Mouse (Mus musculus): Measurements from ENCODE around the gene Prdx1. TPM values are rescaled to one million over a fixed set of nuclear protein-coding genes. Genes with fewer than 3 reads are reported as not detected.

The Prdx1 gene
- polyA plus RNA-seq (2012; rRNA removed): 37.5 and 56.0 TPM in 2 replicates

GRCm38 (mm10) chr4:116685402-116686061, at the start of gene Prdx1:
Gene Prdx1 (plus strand): TSS chr4:116685544.

GRCm38 (mm10) chr4:116650924-116651796, 34.2 kb upstream of the Prdx1 start, which contains the start of gene Akr1a1:
Gene Akr1a1 (minus strand): TSS chr4:116651680.

GRCm38 (mm10) chr4:116708201-116708764, 22.9 kb downstream of the Prdx1 start, which contains the start of the genes Mmachc and Ccdc163:
Gene Mmachc (minus strand): TSS chr4:116708406.
Gene Ccdc163 (plus strand): TSS chr4:116708509.

DNA sequence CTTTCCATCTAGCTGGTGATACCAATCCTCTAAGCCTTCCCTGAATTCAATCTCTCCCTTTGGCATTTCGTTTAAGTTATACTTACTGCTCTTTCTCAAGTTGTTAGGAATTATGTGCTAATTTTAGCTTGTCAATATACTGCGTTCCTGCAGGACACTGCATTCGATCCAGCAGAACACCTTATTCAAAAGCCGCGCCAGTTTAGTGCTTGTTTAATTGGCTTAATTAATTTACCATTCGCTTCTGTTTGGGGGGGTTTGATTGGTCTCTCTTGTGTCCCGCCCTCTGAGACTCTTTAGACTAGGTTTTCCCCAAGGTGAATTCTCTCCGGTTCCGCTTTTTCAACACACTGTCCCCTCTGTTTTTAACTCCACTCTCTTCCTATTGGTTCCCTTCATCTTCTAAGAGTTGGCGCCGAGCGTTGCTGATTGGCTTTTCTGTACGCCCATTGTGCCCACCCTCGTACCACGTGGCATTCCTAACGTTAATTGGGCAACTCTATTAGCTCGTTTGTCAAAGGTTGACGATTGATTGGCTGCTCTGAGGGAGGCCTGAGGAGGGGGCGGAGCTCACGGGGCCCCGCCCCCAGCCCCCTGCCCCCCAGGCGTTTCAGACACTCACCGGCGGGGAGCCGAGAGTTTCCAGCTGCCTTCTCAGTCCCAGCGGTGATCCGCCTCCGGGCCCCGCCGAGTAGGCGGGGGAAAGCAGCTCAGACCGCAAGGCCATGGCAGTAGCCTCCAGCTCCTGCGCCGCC, 35.2 kb downstream of the Prdx1 start, which contains the start of gene Tesk2:
Gene Tesk2, plus strand, starts transcription at position 606 of the 755 bp plus-strand sequence.

Other genes with a start within 250 kb of the Prdx1 start
- gene Mast2, start 221.4 kb upstream of the Prdx1 start, polyA plus RNA-seq (2012; rRNA removed): 81.8 and 130 TPM in 2 replicates
- gene Ipp, start 178.0 kb upstream of the Prdx1 start, polyA plus RNA-seq (2012; rRNA removed): 1.1 and 1.7 TPM in 2 replicates
- gene Tmem69, start 129.6 kb upstream of the Prdx1 start, polyA plus RNA-seq (2012; rRNA removed): 2.3 and 2.6 TPM in 2 replicates
- 18.0 and 32.4 TPM in 2 replicates for gene Gpbp1l1, start 127.9 kb upstream of the Prdx1 start, polyA plus RNA-seq (2012; rRNA removed)
- 46.2 and 60.7 TPM in 2 replicates for gene Ccdc17, start 88.9 kb upstream of the Prdx1 start, polyA plus RNA-seq (2012; rRNA removed)
- 2.1 and 3.8 TPM in 2 replicates for gene Nasp, start 57.6 kb upstream of the Prdx1 start, polyA plus RNA-seq (2012; rRNA removed)
- 495 and 544 TPM in 2 replicates for gene Akr1a1, start 33.9 kb upstream of the Prdx1 start, polyA plus RNA-seq (2012; rRNA removed)
- 7.6 and 10.1 TPM in 2 replicates for gene Mmachc, start 22.9 kb downstream of the Prdx1 start, polyA plus RNA-seq (2012; rRNA removed)
- 32.7 and 45.1 TPM in 2 replicates for gene Ccdc163, start 23.0 kb downstream of the Prdx1 start, polyA plus RNA-seq (2012; rRNA removed)
- 3.3 and 4.7 TPM in 2 replicates for gene Tesk2, start 35.4 kb downstream of the Prdx1 start, polyA plus RNA-seq (2012; rRNA removed)
- gene Toe1, start 122.1 kb downstream of the Prdx1 start, polyA plus RNA-seq (2012; rRNA removed): 35.7 and 36.6 TPM in 2 replicates
- 9.3 and 12.4 TPM in 2 replicates for gene Mutyh, start 122.2 kb downstream of the Prdx1 start, polyA plus RNA-seq (2012; rRNA removed)
- 2.5 and 3.4 TPM in 2 replicates for gene Hpdl, start 136.2 kb downstream of the Prdx1 start, polyA plus RNA-seq (2012; rRNA removed)
- 2.9 and 4.0 TPM in 2 replicates for gene Zswim5, start 191.8 kb downstream of the Prdx1 start, polyA plus RNA-seq (2012; rRNA removed)